Mouse (Mus musculus) forebrain, embryonic 12.5 days (tissue): ENCODE data around the gene Mcrip2. TPM values are rescaled to one million over a fixed set of nuclear protein-coding genes. Genes with fewer than 3 reads are reported as not detected.

Source experiments
- ATAC-seq: fragments of 200-750 bp; cut with Nextera tagmentation; 2 replicates; pipeline ENCODE4 v1.8.0; 2017; ENCODE audit warnings: moderate TSS enrichment; ENCODE audit not compliant: low FRiP score
- H3K27ac ChIP-seq: fragments of 300-500 bp; sonication (generic); 2 replicates; pipeline ENCODE4 v1.5.1; 2016; ENCODE audit warnings: mild to moderate bottlenecking
- H3K27me3 ChIP-seq: fragments of 300-500 bp; sonication (generic); 2 replicates; pipeline ENCODE4 v1.6.1; 2016; ENCODE audit warnings: mild to moderate bottlenecking
- H3K36me3 ChIP-seq: fragments of 300-500 bp; sonication (generic); replicated peaks from 2 replicates; pipeline ENCODE4 v1.6.1; 2016; ENCODE audit warnings: mild to moderate bottlenecking
- H3K4me1 ChIP-seq: fragments of 300-500 bp; sonication (generic); 2 replicates; pipeline ENCODE4 v1.6.1; 2016
- H3K4me2 ChIP-seq: fragments of 300-500 bp; sonication (generic); 2 replicates; pipeline ENCODE4 v1.6.1; 2016; ENCODE audit warnings: mild to moderate bottlenecking, moderate library complexity
- H3K4me3 ChIP-seq: fragments of 300-500 bp; sonication (generic); replicated peaks from 2 replicates; pipeline ENCODE4 v1.5.1; 2016; ENCODE audit warnings: mild to moderate bottlenecking
- H3K9ac ChIP-seq: fragments of 300-500 bp; sonication (generic); 2 replicates; pipeline ENCODE4 v1.6.1; 2016; ENCODE audit warnings: mild to moderate bottlenecking
- H3K9me3 ChIP-seq: fragments of 300-500 bp; sonication (generic); 2 replicates; pipeline ENCODE4 v1.6.1; 2016
- WGBS: fragments of 180-500 bp; shearing (Covaris S2); methylation state at CpG from one replicate; pipeline ENCODE4 v1.1.7; 2016; 5-methylcytosine and 5-hydroxymethylcytosine counted together
- polyA plus RNA-seq: library from polyadenylated mRNA; unstranded; fragments of >200 nt; fragmentation: Nextera tagmentation; extraction: Ambion mirVana; gene quantifications from 2 replicates; pipeline ENCODE4 v1.2.1, GENCODE M21; 2016

Gene Mcrip2
- polyA plus RNA-seq, 1 experiment from 2014 or later = 9.8 TPM

GRCm38 (mm10) chr17:25893975-25894617 is 25.5 kb upstream of the Mcrip2 start:
- peak; percentile 86 for ATAC-seq
- H3K27me3 ChIP-seq = no peaks in the 10 kb centered on the region
- H3K9me3 ChIP-seq = no peaks in the 10 kb centered on the region
- no peak overlapping the region for H3K9ac ChIP-seq
- no peak overlapping the region for H3K4me2 ChIP-seq
- H3K4me3 ChIP-seq = no peak overlapping the region
- peak overlapping the region; percentile 68 for H3K27ac ChIP-seq
- 30% methylated on average over 2 of the region's 2 CpGs for WGBS
- H3K4me1 ChIP-seq = peaks cover 4% of the 10 kb centered on the region; the same call in 1 of the 2 replicates
- peaks cover 11% of the 10 kb centered on the region; the same call in 1 of the 2 replicates for H3K36me3 ChIP-seq

- Histone ChIP-seq H3K36me3 (peaks cover 32% of the 10 kb centered on the region), H3K4me1 (no peaks in the 10 kb centered on the region), H3K4me3 (no peak overlapping the region), H3K9ac (no peak overlapping the region), H3K27ac (no peak overlapping the region), H3K9me3 (no peaks in the 10 kb centered on the region), H3K27me3 (no peaks in the 10 kb centered on the region), H3K4me2 (no peak overlapping the region)
- no peak for ATAC-seq
- 89% methylated on average over 3 of the region's 3 CpGs for WGBS
Measured at GRCm38 (mm10) chr17:25888837-25889236, 20.3 kb upstream of the Mcrip2 start.

- Histone ChIP-seq H3K4me3 (no peak overlapping the region), H3K27ac (no peak overlapping the region), H3K4me1 (peaks cover 4% of the 10 kb centered on the region; the same call in 1 of the 2 replicates), H3K4me2 (no peak overlapping the region), H3K9me3 (no peaks in the 10 kb centered on the region), H3K9ac (no peak overlapping the region), H3K27me3 (no peaks in the 10 kb centered on the region), H3K36me3 (peaks cover 45% of the 10 kb centered on the region)
- WGBS = 91% methylated on average over 10 of the region's 10 CpGs
- ATAC-seq = no peak
Measured at GRCm38 (mm10) chr17:25887467-25887866, 18.9 kb upstream of the Mcrip2 start.

GRCm38 (mm10) chr17:25886806-25887205 is 18.2 kb upstream of the Mcrip2 start:
- H3K4me1 ChIP-seq = peaks cover 6% of the 10 kb centered on the region
- H3K36me3 ChIP-seq = peaks cover 51% of the 10 kb centered on the region
- no peak for ATAC-seq

GRCm38 (mm10) chr17:25885636-25886035 is 17.1 kb upstream of the Mcrip2 start:
- Histone ChIP-seq H3K4me2 (no peak overlapping the region), H3K4me3 (no peak overlapping the region), H3K27ac (no peak overlapping the region), H3K9ac (no peak overlapping the region), H3K9me3 (no peaks in the 10 kb centered on the region), H3K36me3 (peaks cover 51% of the 10 kb centered on the region), H3K4me1 (peaks cover 18% of the 10 kb centered on the region), H3K27me3 (no peaks in the 10 kb centered on the region)
- ATAC-seq = no peak
- 72% methylated on average over 4 of the region's 4 CpGs for WGBS

More at GRCm38 (mm10) chr17:25886806-25887205, 18.2 kb upstream of the Mcrip2 start:
- Histone ChIP-seq H3K27me3 (no peaks in the 10 kb centered on the region), H3K4me2 (no peak overlapping the region), H3K4me3 (no peak overlapping the region), H3K27ac (no peak overlapping the region), H3K9me3 (no peaks in the 10 kb centered on the region), H3K9ac (no peak overlapping the region)

- Histone ChIP-seq H3K27me3 (no peaks in the 10 kb centered on the region), H3K27ac (no peak overlapping the region), H3K4me1 (peaks cover 28% of the 10 kb centered on the region), H3K36me3 (peaks cover 49% of the 10 kb centered on the region), H3K4me2 (no peak overlapping the region), H3K4me3 (no peak overlapping the region), H3K9ac (no peak overlapping the region), H3K9me3 (no peaks in the 10 kb centered on the region)
- 89% methylated on average over 3 of the region's 3 CpGs for WGBS
- ATAC-seq = no peak
Measured at GRCm38 (mm10) chr17:25883824-25884223, 15.3 kb upstream of the Mcrip2 start.

- H3K9me3 ChIP-seq = no peaks in the 10 kb centered on the region
- no peak overlapping the region for H3K4me3 ChIP-seq
- H3K36me3 ChIP-seq = peaks cover 52% of the 10 kb centered on the region
- peaks cover 28% of the 10 kb centered on the region for H3K4me1 ChIP-seq
- ATAC-seq = no peak
- H3K9ac ChIP-seq = no peak overlapping the region
- H3K4me2 ChIP-seq = no peak overlapping the region
- no peak overlapping the region for H3K27ac ChIP-seq
- no peaks in the 10 kb centered on the region for H3K27me3 ChIP-seq
- 88% methylated on average over 8 of the region's 8 CpGs for WGBS
Measured at GRCm38 (mm10) chr17:25883268-25883667, 14.7 kb upstream of the Mcrip2 start.

GRCm38 (mm10) chr17:25882306-25882705 is 13.7 kb upstream of the Mcrip2 start:
- no peak for ATAC-seq
- H3K9ac ChIP-seq = no peak overlapping the region; the same call in 1 of the 2 replicates
- H3K36me3 ChIP-seq = peaks cover 52% of the 10 kb centered on the region
- H3K9me3 ChIP-seq = no peaks in the 10 kb centered on the region
- no peak overlapping the region for H3K4me3 ChIP-seq
- H3K27ac ChIP-seq = no peak overlapping the region
- H3K4me1 ChIP-seq = peaks cover 28% of the 10 kb centered on the region
- no peak overlapping the region for H3K4me2 ChIP-seq
- WGBS = 40% methylated on average over 5 of the region's 5 CpGs
- no peaks in the 10 kb centered on the region for H3K27me3 ChIP-seq

GRCm38 (mm10) chr17:25881691-25882090 is 13.1 kb upstream of the Mcrip2 start:
- Histone ChIP-seq H3K9me3 (no peaks in the 10 kb centered on the region), H3K4me2 (no peak overlapping the region)
- WGBS = 29% methylated on average over 4 of the region's 4 CpGs

GRCm38 (mm10) chr17:25880913-25881641 is 12.5 kb upstream of the Mcrip2 start:
- H3K4me1 ChIP-seq = peaks cover 39% of the 10 kb centered on the region
- H3K27me3 ChIP-seq = no peaks in the 10 kb centered on the region
- 5% methylated on average over 5 of the region's 5 CpGs for WGBS
- H3K9ac ChIP-seq = peak overlapping the region; percentile 12; the same call in 1 of the 2 replicates
- no peak overlapping the region for H3K4me3 ChIP-seq
- peak overlapping the region; percentile 64 for H3K27ac ChIP-seq
- H3K9me3 ChIP-seq = no peaks in the 10 kb centered on the region
- no peak overlapping the region for H3K4me2 ChIP-seq
- peaks cover 52% of the 10 kb centered on the region for H3K36me3 ChIP-seq
- no peak for ATAC-seq

More at GRCm38 (mm10) chr17:25881691-25882090, 13.1 kb upstream of the Mcrip2 start:
- peaks cover 52% of the 10 kb centered on the region for H3K36me3 ChIP-seq
- H3K4me1 ChIP-seq = peaks cover 33% of the 10 kb centered on the region
- H3K4me3 ChIP-seq = no peak overlapping the region
- H3K27ac ChIP-seq = peak overlapping the region; percentile 64
- H3K9ac ChIP-seq = peak overlapping the region; percentile 12
- ATAC-seq = no peak
- no peaks in the 10 kb centered on the region for H3K27me3 ChIP-seq

- WGBS = 30% methylated on average over 5 of the region's 5 CpGs
- H3K36me3 ChIP-seq = peaks cover 52% of the 10 kb centered on the region
Measured at GRCm38 (mm10) chr17:25880196-25880910, 11.8 kb upstream of the Mcrip2 start, which contains the start of gene Wfikkn1. Gene Wfikkn1 (minus strand): TSS chr17:25880858.

GRCm38 (mm10) chr17:25879750-25880149 is 11.2 kb upstream of the Mcrip2 start:
- 79% methylated on average over 8 of the region's 8 CpGs for WGBS
- Histone ChIP-seq H3K4me1 (peaks cover 43% of the 10 kb centered on the region), H3K9ac (no peak overlapping the region), H3K27me3 (no peaks in the 10 kb centered on the region), H3K4me2 (no peak overlapping the region), H3K4me3 (no peak overlapping the region), H3K27ac (no peak overlapping the region), H3K36me3 (peaks cover 51% of the 10 kb centered on the region), H3K9me3 (no peaks in the 10 kb centered on the region)
- ATAC-seq = no peak

More at GRCm38 (mm10) chr17:25880196-25880910, 11.8 kb upstream of the Mcrip2 start, which contains the start of gene Wfikkn1:
- Histone ChIP-seq H3K4me1 (peaks cover 43% of the 10 kb centered on the region), H3K27me3 (no peaks in the 10 kb centered on the region), H3K9ac (peak within 1 kb of the TSS; percentile 12), H3K4me2 (no peak within 1 kb of the TSS), H3K4me3 (no peak within 1 kb of the TSS), H3K27ac (peak within 1 kb of the TSS; percentile 64), H3K9me3 (no peaks in the 10 kb centered on the region)
- no peak for ATAC-seq
